Mouse (Mus musculus) right cerebral cortex, postnatal 25 days (tissue): ENCODE data around the gene Flii.

Experiments
- DNase-seq: peaks from one replicate; pipeline ENCODE4 v3.0.0; 2022

The Flii gene

DNA sequence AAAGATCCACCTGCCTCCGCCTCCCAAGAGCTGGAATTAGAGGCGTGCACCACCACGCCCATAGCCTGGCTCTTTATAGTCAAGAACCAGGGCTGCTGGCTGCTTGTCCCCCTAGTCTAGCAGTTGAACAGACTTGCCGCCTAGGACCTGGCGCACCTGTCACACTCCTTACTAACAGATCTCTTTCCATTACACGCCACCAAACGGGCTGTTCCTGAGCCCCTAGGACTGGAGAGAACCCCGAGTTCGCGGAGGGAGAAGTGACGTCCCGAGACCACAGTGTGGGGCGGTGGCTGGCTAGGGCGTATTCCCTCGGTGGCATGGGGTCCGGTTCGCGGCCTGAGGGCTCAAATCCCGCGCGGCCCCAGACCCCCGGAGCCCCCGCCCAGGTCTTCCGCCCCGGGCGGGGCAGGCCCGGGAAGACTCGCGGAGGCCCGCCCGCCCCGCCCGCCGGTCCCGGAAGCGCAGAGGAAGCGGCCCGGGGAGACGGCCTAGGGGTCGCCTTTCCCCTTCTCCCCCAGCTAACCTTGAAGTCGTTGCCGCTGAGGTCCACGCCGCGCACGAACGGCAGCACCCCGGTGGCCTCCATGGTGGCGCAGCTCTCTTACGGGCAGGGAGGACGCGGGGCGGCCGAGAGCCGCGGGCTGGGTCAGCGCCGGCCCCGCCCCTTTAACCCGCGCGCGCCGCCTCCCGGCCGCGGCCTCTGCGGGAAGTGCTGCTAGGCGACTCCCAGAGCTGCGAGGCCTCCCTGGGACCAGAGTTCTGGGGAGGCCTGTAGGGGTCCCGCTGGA, at the start of gene Flii:
Gene Flii (minus strand): TSS at position 663 of the 791 bp plus-strand sequence.
- peak; percentile 83 for DNase-seq

- DNase-seq: no peak
Observed at GRCm38 (mm10) chr11:60776107-60776828, 49.2 kb upstream of the Flii start.

DNA sequence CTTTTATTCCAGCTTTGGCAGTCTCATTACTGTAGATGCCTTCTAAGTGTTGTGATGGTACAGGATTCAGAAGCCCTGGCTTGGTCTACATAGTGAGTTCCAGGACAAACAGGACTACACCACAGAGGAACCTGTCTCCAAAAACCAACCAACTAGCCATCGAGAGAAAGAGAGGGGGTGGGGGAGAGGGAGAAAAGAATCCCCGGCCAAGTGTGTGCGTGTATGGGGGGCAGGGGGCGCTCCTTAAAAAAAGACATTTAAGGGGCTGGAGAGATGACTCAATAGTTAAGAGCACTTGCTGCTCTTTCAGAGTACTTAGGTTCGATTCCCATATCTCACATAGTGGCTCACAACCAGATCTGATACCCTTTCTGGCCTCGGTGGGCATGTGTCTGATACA, 48.5 kb upstream of the Flii start:
- no peak for DNase-seq

DNA sequence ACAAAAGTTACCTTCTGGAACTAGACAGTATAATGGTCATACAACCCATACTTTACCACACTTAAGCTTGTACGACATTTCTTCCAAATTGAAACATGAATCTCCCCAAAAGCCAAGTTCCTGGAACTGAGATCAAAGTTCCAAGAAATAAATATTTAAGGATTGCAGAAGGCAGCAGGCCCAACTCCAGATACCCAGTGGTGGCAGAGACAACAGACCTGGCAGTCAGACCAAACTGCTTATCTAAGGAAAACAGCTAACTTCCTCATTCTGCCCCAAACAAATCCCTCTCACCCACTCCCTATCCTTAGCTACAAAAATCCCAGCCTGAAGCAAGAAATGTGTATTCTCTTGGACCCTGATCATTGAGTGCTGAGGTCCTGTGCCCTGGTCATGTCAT, 47.8 kb upstream of the Flii start:
- no peak for DNase-seq

DNA sequence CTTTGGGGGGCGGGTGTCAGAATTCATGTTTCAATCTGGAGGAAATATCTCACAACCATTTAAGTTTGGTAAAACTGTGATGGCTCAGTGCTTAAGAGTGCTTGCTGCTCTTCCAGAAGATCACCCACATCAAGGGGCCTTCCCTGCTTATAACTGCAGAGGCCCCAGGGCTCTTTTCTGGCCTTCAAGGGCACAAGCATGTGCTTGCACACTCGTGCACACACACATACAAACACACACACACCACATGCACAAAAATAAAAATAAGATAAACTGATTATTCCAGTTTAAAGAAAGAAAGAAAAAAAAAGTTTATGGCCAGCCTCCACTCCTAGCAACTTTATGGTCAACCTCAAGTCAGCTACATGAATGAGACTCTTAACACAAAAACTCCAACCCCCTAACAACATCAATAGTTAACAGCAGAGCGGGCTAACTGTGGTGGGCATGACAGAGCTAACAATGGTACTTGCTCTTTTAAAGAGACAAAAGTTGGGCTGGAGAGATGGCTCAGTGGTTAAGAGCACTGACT, 47.2 kb upstream of the Flii start:
- no peak for DNase-seq

DNA sequence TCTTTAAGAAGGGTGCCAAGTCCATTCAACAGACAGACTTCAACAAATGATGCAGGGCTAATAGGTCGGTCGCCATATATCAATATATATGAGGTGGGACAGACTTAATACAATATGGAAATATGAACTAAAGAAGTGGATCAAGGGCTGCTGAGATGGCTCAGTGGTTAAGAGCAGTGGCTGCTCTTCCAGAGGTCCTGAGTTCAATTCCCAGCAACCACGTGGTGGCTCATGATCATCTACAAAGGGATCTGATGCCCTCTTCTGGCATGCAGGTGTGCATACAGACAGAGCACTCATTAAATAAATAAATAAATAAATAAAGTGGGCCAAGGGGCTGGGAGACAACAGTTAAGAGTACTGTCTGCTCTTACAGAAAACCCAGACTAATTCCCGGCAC, 45.1 kb upstream of the Flii start:
- no peak for DNase-seq

- DNase-seq: no peak
Observed at GRCm38 (mm10) chr11:60770776-60771175, 43.7 kb upstream of the Flii start.

DNA sequence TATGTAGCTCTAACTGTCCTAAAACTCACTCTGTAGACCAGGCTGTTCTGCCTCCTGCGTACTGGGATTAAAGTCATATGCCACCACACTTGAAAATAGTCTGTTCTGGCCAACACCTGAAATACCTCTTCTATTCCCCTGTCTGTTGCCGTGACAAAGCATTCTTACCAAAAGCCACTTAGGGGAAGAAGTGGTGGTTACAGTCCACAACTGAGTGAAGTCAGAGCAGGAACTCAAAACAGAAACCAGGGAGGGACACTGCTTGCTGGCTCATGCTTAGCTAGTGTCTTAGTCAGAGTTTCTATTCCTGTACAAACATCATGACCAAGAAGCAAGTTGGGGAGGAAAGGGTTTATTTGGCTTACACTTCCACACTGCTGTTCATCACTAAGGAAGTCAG, 42.3 kb upstream of the Flii start:
- DNase-seq: no peak

DNA sequence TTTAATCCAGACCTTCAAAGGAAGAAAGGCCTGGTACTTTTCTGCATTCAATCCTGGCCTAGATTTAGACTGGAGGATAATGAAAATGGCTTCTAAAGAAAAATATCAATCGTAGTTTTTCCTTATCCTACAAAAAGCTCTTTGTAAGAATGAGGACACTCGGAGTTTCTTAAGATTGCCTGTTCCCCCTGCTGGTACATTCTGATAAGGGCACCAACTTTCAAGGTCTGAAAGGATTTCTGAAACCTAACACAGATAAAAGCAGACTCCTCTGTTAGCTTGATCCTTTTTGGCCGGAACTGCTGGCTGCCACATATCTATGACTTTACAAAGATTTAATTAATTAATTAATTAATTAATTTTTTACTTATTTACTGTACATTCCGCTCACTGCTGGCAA, 39.9 kb upstream of the Flii start:
- DNase-seq: no peak

- no peak for DNase-seq
Observed at GRCm38 (mm10) chr11:60761681-60762080, 34.6 kb upstream of the Flii start.

DNA sequence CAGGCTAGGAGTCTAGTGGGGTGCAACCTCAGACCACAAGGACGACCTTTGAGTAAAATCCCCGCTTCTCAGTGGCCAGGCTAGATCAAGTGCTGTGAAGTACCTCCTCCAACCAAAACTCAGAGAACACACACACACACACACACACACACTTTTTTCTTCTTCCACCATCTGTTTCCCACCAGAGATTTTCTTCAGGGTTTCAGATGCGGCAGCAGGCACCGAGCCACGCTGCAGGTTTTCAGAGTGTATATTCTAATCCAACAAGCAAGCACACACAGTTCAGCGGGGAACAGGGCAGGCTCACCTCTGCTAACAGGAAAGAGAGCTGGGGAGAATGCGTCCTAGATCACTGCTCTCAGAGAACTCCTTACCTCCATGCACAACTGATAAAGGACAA, 28.5 kb upstream of the Flii start:
- DNase-seq: peak; percentile 13

DNA sequence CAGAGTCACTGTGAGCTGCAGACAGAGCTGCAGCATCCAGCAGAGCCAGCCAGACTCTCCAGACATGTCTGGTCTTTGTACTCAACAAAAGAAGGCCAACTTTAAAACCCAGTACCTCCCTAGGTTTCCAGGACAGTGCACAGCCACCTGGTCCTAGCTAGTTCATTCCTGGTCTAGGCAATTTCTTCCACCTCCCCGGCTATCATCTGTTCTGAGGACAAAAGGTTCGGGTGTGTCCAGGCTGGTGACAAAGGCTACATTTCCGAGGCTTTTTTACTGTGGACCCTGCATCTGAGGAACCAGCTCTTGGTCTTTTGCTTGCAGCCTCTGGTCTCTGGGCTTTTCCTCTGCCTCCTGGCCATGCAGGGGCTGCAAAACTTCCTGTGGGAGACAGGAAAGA, 13.3 kb upstream of the Flii start:
- DNase-seq: no peak

GRCm38 (mm10) chr11:60737450-60737849, 10.4 kb upstream of the Flii start:
- DNase-seq: no peak

DNA sequence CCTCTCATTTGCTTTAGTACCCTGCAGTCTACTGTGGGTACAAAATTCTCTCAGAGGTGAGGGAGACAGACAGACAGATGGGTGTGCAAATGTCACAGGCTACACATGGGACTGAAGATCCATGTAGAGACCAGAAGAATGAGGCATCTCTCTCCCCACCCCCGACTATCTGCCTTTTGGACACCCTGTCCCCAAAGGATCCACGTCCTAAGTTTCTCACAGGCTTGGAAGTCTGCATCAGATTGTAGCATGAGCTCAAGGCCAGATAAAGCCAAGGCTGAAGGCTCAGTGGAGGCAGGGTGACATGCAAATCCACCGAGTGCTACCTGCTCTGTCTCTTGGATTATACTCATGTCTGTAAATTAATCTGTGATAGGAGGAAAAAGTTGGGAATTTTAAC, 9.4 kb upstream of the Flii start:
- DNase-seq: no peak

- no peak for DNase-seq
Observed at GRCm38 (mm10) chr11:60735191-60735590, 8.1 kb upstream of the Flii start.

DNA sequence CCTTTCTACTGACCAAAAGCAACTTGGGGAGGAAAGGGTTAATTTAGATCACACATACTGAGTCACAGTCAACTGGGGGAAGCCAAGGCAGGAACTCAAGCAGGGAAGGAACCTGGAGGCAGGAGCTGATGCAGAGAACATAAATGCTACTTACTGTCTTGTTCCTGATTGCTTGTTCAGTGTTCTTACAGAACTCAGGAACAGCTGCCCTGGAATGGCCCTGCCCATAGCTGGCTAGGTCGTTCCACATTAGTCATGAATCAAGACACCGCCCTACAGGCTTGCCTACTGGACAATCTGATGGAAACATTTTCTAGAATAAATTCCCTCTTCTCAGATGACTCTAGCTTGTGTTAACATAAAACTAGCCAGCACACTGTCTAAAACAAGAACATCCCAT, 7.1 kb upstream of the Flii start:
- DNase-seq: no peak

DNA sequence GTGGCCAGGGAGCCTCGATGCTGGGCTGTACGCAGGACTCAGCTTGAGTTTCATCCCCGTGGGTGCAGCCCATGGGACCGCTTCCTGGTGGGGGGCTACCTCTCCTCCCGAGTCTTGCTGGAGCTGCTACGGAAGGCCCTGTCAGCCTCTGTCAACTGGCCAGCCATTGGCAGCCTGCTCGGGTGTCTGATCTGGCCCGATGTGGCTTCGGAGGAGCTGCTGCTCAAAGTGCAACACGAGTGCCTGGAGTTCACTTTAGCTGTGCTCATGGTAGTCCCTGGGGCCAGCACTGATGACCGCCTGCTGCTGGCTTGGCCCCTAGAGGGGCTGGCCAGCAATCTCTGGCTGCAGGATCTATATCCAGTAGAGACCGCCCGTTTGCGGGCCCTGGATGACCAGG, 4.2 kb upstream of the Flii start:
- no peak for DNase-seq

- no peak for DNase-seq
Observed at GRCm38 (mm10) chr11:60730169-60730568, 3.1 kb upstream of the Flii start.

- no peak for DNase-seq
Observed at GRCm38 (mm10) chr11:60729217-60729641, 2.2 kb upstream of the Flii start.

- peak; percentile 94 for DNase-seq
Observed at GRCm38 (mm10) chr11:60728260-60728761, 1.2 kb upstream of the Flii start, which contains the start of gene Mief2. Mief2 (plus strand) TSS chr11:60728398.

- no peak for DNase-seq
Observed at GRCm38 (mm10) chr11:60727392-60728140, 503 bp upstream of the Flii start.

DNA sequence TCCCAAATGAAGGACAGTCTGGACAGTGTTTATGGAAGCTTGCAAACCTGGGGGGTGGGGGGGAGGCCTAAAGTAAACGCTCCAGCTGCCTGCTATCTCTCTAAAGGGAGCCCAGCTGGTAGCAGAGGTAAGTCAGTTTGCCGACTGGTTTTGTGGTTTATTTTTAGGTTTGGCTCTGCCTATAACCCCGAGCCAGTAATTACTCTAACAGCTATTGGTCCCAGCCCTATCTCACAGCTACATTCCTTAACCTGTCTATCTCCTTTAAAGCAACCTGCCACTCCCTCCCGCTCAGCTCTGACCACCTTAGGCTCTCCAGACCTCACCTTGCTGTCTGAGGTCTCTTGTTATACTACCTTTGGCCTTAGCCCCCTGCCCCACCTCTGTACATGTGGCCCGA, 7.8 kb downstream of the Flii start:
- DNase-seq: no peak

DNA sequence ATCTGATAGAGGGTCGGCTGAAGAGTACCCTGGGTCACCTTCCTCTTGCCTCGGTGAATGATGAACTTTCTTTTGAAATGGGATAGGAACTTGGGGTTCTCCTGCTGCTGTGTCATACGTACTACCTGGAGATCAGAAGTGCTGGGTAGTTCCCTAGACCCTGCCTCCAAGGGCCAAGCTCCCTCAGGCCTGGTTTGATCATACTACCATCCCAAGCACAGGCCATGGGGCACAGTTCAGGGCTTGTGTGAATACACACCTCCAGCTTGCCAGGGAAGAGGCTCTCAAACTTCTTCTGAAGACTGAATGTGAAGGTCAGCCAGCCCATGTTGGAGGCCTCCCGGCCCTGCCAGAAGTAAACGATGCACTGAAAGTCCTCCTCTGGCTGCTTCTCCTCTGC, 11.2 kb downstream of the Flii start:
- no peak for DNase-seq
